Mouse (Mus musculus): ENCODE data around the gene Wdr89. TPM values are rescaled to one million over a fixed set of nuclear protein-coding genes. Genes with fewer than 3 reads are reported as not detected.
"Not testable (repeated sequence)": the region's sequence is repeated elsewhere in the genome, so short reads cannot be mapped to it uniquely, and the experiment has no call there.

Gene Wdr89
- polyA plus RNA-seq, 1 experiment: 7.0 TPM

- no peak for TF ChIP-seq POLR2A (IDR thresholded peaks at IDR 0.05; ENCODE audit: extremely low read depth, insufficient read depth, low read length)
- no peak for TF ChIP-seq CTCF (IDR thresholded peaks at IDR 0.05; ENCODE audit: extremely low read depth, insufficient read depth, low read length)
- Histone ChIP-seq H3K4me1 (ENCODE audit: control insufficient read depth, insufficient read depth, low read length) (no peaks in the 10 kb centered on the region), H3K27ac (ENCODE audit: insufficient read depth, low read length) (no peak overlapping the region), H3K4me3 (ENCODE audit: insufficient read depth, low read length) (no peak overlapping the region)
Observed at GRCm38 (mm10) chr12:75698692-75699091, 29.4 kb upstream of the Wdr89 start.

- not testable (repeated sequence) for H3K4me3 ChIP-seq (ENCODE audit: insufficient read depth, low read length); H3K4me1 ChIP-seq (ENCODE audit: control insufficient read depth, insufficient read depth, low read length); H3K27ac ChIP-seq (ENCODE audit: insufficient read depth, low read length)
Observed at GRCm38 (mm10) chr12:75695845-75696244, 26.5 kb upstream of the Wdr89 start.

- H3K4me3 ChIP-seq (ENCODE audit: insufficient read depth, low read length): no peak overlapping the region
- H3K4me1 ChIP-seq (ENCODE audit: control insufficient read depth, insufficient read depth, low read length): no peaks in the 10 kb centered on the region
- no peak for TF ChIP-seq CTCF (IDR thresholded peaks at IDR 0.05; ENCODE audit: extremely low read depth, insufficient read depth, low read length)
- no peak for TF ChIP-seq POLR2A (IDR thresholded peaks at IDR 0.05; ENCODE audit: extremely low read depth, insufficient read depth, low read length)
- H3K27ac ChIP-seq (ENCODE audit: insufficient read depth, low read length): no peak overlapping the region
Observed at GRCm38 (mm10) chr12:75689003-75689402, 19.7 kb upstream of the Wdr89 start.

GRCm38 (mm10) chr12:75687314-75687713 lies 18.0 kb upstream of the Wdr89 start:
- TF ChIP-seq POLR2A (IDR thresholded peaks at IDR 0.05; ENCODE audit: extremely low read depth, insufficient read depth, low read length) (no peak), CTCF (IDR thresholded peaks at IDR 0.05; ENCODE audit: extremely low read depth, insufficient read depth, low read length) (no peak)
- Histone ChIP-seq H3K4me3 (ENCODE audit: insufficient read depth, low read length) (no peak overlapping the region), H3K27ac (ENCODE audit: insufficient read depth, low read length) (no peak overlapping the region), H3K4me1 (ENCODE audit: control insufficient read depth, insufficient read depth, low read length) (no peaks in the 10 kb centered on the region)

GRCm38 (mm10) chr12:75684026-75684425 lies 14.7 kb upstream of the Wdr89 start:
- not testable (repeated sequence) for H3K4me1 ChIP-seq (ENCODE audit: control insufficient read depth, insufficient read depth, low read length); H3K4me3 ChIP-seq (ENCODE audit: insufficient read depth, low read length); H3K27ac ChIP-seq (ENCODE audit: insufficient read depth, low read length)

GRCm38 (mm10) chr12:75683598-75683997 lies 14.3 kb upstream of the Wdr89 start:
- TF ChIP-seq CTCF (IDR thresholded peaks at IDR 0.05; ENCODE audit: extremely low read depth, insufficient read depth, low read length): no peak
- TF ChIP-seq POLR2A (IDR thresholded peaks at IDR 0.05; ENCODE audit: extremely low read depth, insufficient read depth, low read length): no peak
- H3K27ac ChIP-seq (ENCODE audit: insufficient read depth, low read length): no peak overlapping the region
- H3K4me1 ChIP-seq (ENCODE audit: control insufficient read depth, insufficient read depth, low read length): no peaks in the 10 kb centered on the region
- H3K4me3 ChIP-seq (ENCODE audit: insufficient read depth, low read length): no peak overlapping the region

- Histone ChIP-seq H3K4me3 (ENCODE audit: insufficient read depth, low read length) (no peak overlapping the region), H3K4me1 (ENCODE audit: control insufficient read depth, insufficient read depth, low read length) (no peaks in the 10 kb centered on the region), H3K27ac (ENCODE audit: insufficient read depth, low read length) (no peak overlapping the region)
- TF ChIP-seq CTCF (IDR thresholded peaks at IDR 0.05; ENCODE audit: extremely low read depth, insufficient read depth, low read length): no peak
- TF ChIP-seq POLR2A (IDR thresholded peaks at IDR 0.05; ENCODE audit: extremely low read depth, insufficient read depth, low read length): no peak
Observed at GRCm38 (mm10) chr12:75682842-75683241, 13.5 kb upstream of the Wdr89 start.

GRCm38 (mm10) chr12:75681101-75681500 lies 11.8 kb upstream of the Wdr89 start:
- TF ChIP-seq CTCF (IDR thresholded peaks at IDR 0.05; ENCODE audit: extremely low read depth, insufficient read depth, low read length): no peak
- no peak for TF ChIP-seq POLR2A (IDR thresholded peaks at IDR 0.05; ENCODE audit: extremely low read depth, insufficient read depth, low read length)
- Histone ChIP-seq H3K27ac (ENCODE audit: insufficient read depth, low read length) (no peak overlapping the region), H3K4me1 (ENCODE audit: control insufficient read depth, insufficient read depth, low read length) (no peaks in the 10 kb centered on the region), H3K4me3 (ENCODE audit: insufficient read depth, low read length) (no peak overlapping the region)

- Histone ChIP-seq H3K4me1 (ENCODE audit: control insufficient read depth, insufficient read depth, low read length) (no peaks in the 10 kb centered on the region), H3K4me3 (ENCODE audit: insufficient read depth, low read length) (no peak overlapping the region), H3K27ac (ENCODE audit: insufficient read depth, low read length) (no peak overlapping the region)
- TF ChIP-seq CTCF (IDR thresholded peaks at IDR 0.05; ENCODE audit: extremely low read depth, insufficient read depth, low read length) (no peak), POLR2A (IDR thresholded peaks at IDR 0.05; ENCODE audit: extremely low read depth, insufficient read depth, low read length) (no peak)
Observed at GRCm38 (mm10) chr12:75678393-75678792, 9.1 kb upstream of the Wdr89 start.

- Histone ChIP-seq H3K4me1 (ENCODE audit: control insufficient read depth, insufficient read depth, low read length) (no peaks in the 10 kb centered on the region), H3K27ac (ENCODE audit: insufficient read depth, low read length) (no peak overlapping the region), H3K4me3 (ENCODE audit: insufficient read depth, low read length) (no peak overlapping the region)
- TF ChIP-seq CTCF (IDR thresholded peaks at IDR 0.05; ENCODE audit: extremely low read depth, insufficient read depth, low read length) (no peak), POLR2A (IDR thresholded peaks at IDR 0.05; ENCODE audit: extremely low read depth, insufficient read depth, low read length) (no peak)
Observed at GRCm38 (mm10) chr12:75672630-75673029, 3.3 kb upstream of the Wdr89 start.

- TF ChIP-seq POLR2A (IDR thresholded peaks at IDR 0.05; ENCODE audit: extremely low read depth, insufficient read depth, low read length) (no peak), CTCF (IDR thresholded peaks at IDR 0.05; ENCODE audit: extremely low read depth, insufficient read depth, low read length) (no peak)
- H3K4me3 ChIP-seq (ENCODE audit: insufficient read depth, low read length): no peak overlapping the region
Observed at GRCm38 (mm10) chr12:75671759-75672315, 2.5 kb upstream of the Wdr89 start.

More at GRCm38 (mm10) chr12:75671759-75672315, 2.5 kb upstream of the Wdr89 start:
- no peaks in the 10 kb centered on the region for H3K4me1 ChIP-seq (ENCODE audit: control insufficient read depth, insufficient read depth, low read length)
- no peak overlapping the region for H3K27ac ChIP-seq (ENCODE audit: insufficient read depth, low read length)
